Mouse (Mus musculus) G1E (cell line): ENCODE data around the gene Epha8. TPM values are rescaled to one million over a fixed set of nuclear protein-coding genes. Genes with fewer than 3 reads are reported as not detected.

Experiments
- ATAC-seq: 2 replicates; pipeline ENCODE4 v1.8.0; 2016; ENCODE audit warnings: mild to moderate bottlenecking; ENCODE audit not compliant: insufficient number of reproducible peaks, poor library complexity, low FRiP score, severe bottlenecking; ENCODE audit errors: extremely low read depth
- DNase-seq: peaks from one replicate; pipeline ENCODE4 v3.0.0; 2012; ENCODE audit warnings: low spot score
- H3K27me3 ChIP-seq: 2 replicates; pipeline ENCODE4 v1.6.1; 2012; ENCODE audit warnings: mild to moderate bottlenecking, low read length, inconsistent platforms; ENCODE audit not compliant: insufficient read depth
- H3K36me3 ChIP-seq: replicated peaks from 2 replicates; pipeline ENCODE3; 2012; ENCODE audit warnings: mild to moderate bottlenecking, inconsistent platforms
- H3K4me1 ChIP-seq: 2 replicates; pipeline ENCODE4 v1.6.1; 2012; ENCODE audit warnings: low read depth, low read length, inconsistent platforms, mixed read lengths; ENCODE audit not compliant: insufficient read depth
- H3K4me3 ChIP-seq: 2 replicates; pipeline ENCODE4 v1.5.1; 2012; ENCODE audit warnings: low read depth, mild to moderate bottlenecking, inconsistent platforms, low read length, moderate library complexity, mixed read lengths
- H3K9me3 ChIP-seq: replicated peaks from 2 replicates; pipeline ENCODE4 v1.6.1; 2012; ENCODE audit warnings: inconsistent platforms
- CTCF ChIP-seq: IDR thresholded peaks from 2 replicates; pipeline ENCODE4 v1.5.1; 2012; ENCODE audit warnings: low read depth, low read length, inconsistent platforms, mixed read lengths
- GATA1 ChIP-seq: IDR thresholded peaks from 2 replicates; pipeline ENCODE4 v1.6.1; 2012; ENCODE audit warnings: borderline replicate concordance, low read length, inconsistent platforms, mixed read lengths
- GATA2 ChIP-seq: IDR thresholded peaks from 2 replicates; pipeline ENCODE4 v1.6.1; 2012; ENCODE audit warnings: low read depth, low read length, inconsistent platforms, borderline replicate concordance
- POLR2AphosphoS5 ChIP-seq: IDR thresholded peaks from 2 replicates; pipeline ENCODE4 v1.6.1; 2012; ENCODE audit warnings: low read depth, low read length, inconsistent platforms; ENCODE audit not compliant: insufficient replicate concordance
- TAL1 ChIP-seq: conservative IDR thresholded peaks from 2 replicates; pipeline ENCODE4 v1.6.1; 2012; ENCODE audit warnings: low read depth, low read length, inconsistent platforms, mixed read lengths
- polyA plus RNA-seq: library from polyadenylated mRNA; stranded (reverse); fragments of >175 nt; gene quantifications from 2 replicates; pipeline ENCODE4 v1.2.3, GENCODE M21; 2012
- total RNA-seq, 2 experiments: library from RNA; stranded (forward) in 1 of 2; stranded (reverse) in 1 of 2; fragments of 200-1000 nt in 1 of 2; fragments of >200 nt in 1 of 2; fragmentation: Nextera tagmentation in 1 of 2; gene quantifications; 2 replicates each; pipeline ENCODE4 v1.2.3; 2014 to 2017

Epha8 gene
- total and polyA plus RNA-seq, 3 experiments = 0.11 TPM; not detected in 2

DNA sequence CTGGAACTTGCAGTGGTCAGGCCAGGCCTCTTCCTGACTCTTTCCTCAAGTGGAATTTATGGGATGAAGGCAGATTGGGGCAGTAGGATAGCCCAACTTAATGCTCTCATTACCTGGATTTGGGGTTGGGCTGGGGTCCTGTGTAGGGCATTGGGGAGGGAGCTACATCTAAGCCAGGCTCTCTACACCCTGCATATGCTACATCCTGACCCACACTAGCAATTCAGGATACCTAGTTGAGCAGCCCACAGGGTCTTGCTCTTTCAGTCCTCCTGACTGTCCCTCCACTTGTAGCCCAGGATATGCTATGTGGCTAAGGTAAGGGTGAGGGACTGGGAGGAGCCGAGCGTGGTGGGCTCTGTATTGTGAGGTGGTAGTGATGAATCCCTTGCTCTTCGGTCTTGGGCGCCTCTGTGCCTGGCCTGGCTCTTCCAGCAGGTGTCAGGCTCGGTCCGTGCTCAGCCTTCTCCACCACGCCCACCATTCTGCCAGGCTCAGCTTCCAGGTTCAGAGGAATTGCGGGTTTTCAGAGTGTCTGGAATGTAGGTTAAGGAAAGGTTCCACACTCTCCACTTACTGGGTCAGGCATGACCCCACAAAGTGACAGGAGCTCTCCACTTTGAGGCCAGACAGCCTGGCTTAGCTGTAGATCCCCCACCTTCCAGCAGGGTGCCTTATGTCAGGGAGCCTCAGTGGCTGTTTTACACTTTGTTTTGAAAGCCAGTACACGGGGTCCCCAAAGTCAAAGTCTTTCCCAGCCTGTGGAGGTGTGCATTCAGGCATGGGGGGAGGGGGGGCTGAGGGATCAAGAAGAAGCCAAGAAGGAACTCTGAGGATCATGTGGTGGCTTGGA lies 62.7 kb downstream of the Epha8 start:
- no peak for TF ChIP-seq GATA1
- TF ChIP-seq GATA2 = no peak
- TF ChIP-seq CTCF = no peak
- TF ChIP-seq POLR2AphosphoS5 = no peak
- Histone ChIP-seq H3K27me3 (peaks cover 8% of the 10 kb centered on the region; the same call in 1 of the 2 replicates), H3K4me3 (no peak overlapping the region), H3K9me3 (no peaks in the 10 kb centered on the region), H3K36me3 (no peaks in the 10 kb centered on the region), H3K4me1 (peaks cover 4% of the 10 kb centered on the region; the same call in 1 of the 2 replicates)
- ATAC-seq (no peak), DNase-seq (no peak)

DNA sequence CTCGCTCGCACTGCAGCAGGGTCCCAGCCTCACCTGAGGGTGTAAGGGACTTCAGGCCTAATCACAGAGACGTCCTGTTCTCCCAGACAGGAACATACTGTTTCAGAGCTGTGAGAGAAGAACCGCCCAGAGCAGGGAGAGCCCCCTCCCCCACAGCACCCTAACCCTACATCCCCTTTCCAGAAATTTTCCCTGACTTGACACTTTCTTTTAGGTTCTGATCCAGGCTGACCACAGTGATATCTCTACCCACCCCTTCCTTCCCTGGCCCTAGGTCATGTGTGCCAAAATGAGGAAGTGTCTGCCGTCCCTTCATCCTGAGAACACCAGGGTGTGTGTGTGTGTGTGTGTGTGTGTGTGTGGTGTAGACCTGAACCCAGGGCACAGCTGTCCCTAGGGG lies 63.8 kb downstream of the Epha8 start, which contains the start of gene C1qc:
Gene C1qc, minus strand, starts transcription at position 255 of the 400 bp plus-strand sequence.
- Histone ChIP-seq H3K27me3 (peaks cover 8% of the 10 kb centered on the region; the same call in 1 of the 2 replicates), H3K4me1 (peaks cover 4% of the 10 kb centered on the region; the same call in 1 of the 2 replicates), H3K9me3 (no peaks in the 10 kb centered on the region), H3K4me3 (no peak within 1 kb of the TSS), H3K36me3 (no peaks in the 10 kb centered on the region)
- no peak for ATAC-seq
- DNase-seq = no peak
- TF ChIP-seq POLR2AphosphoS5 = no peak
- no peak for TF ChIP-seq GATA1
- no peak for TF ChIP-seq CTCF
- TF ChIP-seq GATA2 = no peak
- TF ChIP-seq TAL1 = no peak

DNA sequence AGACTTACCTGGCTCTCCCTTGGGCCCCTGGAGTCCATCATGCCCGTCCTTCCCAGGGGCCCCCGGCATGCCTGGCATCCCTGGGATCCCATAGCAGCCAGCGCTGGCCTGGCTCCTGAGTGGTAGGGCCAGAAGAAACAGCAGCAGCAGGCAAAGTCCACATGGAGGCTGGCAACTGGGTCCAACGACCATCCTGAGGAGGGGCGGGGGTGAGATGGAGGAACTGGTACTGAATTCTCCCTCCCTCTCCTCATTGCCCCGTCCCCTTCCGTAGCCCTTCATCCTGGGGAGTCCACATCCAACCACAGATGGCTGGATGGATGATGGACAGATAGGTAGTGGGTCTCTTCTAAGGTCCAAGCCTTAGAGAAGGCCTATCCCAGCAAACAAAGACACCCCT lies 64.2 kb downstream of the Epha8 start:
- peaks cover 8% of the 10 kb centered on the region; the same call in 1 of the 2 replicates for H3K27me3 ChIP-seq
- no peaks in the 10 kb centered on the region for H3K9me3 ChIP-seq
- H3K36me3 ChIP-seq = no peaks in the 10 kb centered on the region
- TF ChIP-seq TAL1 = no peak
- no peak for TF ChIP-seq GATA2
- TF ChIP-seq GATA1 = no peak
- no peak for TF ChIP-seq CTCF
- peaks cover 4% of the 10 kb centered on the region; the same call in 1 of the 2 replicates for H3K4me1 ChIP-seq
- H3K4me3 ChIP-seq = no peak overlapping the region
- ATAC-seq (no peak), DNase-seq (no peak)

DNA sequence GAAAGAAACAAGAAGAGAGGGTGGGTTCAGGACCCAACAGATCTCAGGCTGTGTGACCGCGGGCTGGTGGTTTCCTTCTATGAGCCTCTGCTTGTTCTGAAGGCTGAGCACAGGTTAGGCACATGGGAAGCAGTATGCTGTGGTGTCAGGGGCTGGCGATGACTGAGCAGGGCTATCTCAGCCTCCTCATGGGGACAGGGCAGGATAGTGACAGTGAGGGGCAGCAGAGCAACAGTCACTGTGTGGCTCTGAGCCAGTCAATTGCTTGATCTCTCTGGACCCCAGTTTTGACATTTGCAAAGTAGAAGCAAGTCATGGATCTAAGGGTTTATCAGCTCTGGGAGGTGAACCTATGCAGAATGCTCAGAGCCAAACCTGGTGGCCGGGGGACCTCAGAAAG lies 65.5 kb downstream of the Epha8 start:
- no peak for TF ChIP-seq TAL1
- TF ChIP-seq CTCF = no peak
- no peak for TF ChIP-seq GATA1
- TF ChIP-seq POLR2AphosphoS5 = no peak
- no peak for TF ChIP-seq GATA2
- Histone ChIP-seq H3K9me3 (no peaks in the 10 kb centered on the region), H3K27me3 (peaks cover 8% of the 10 kb centered on the region; the same call in 1 of the 2 replicates), H3K36me3 (no peaks in the 10 kb centered on the region), H3K4me1 (peaks cover 4% of the 10 kb centered on the region; the same call in 1 of the 2 replicates), H3K4me3 (no peak overlapping the region)
- DNase-seq (no peak), ATAC-seq (no peak)

DNA sequence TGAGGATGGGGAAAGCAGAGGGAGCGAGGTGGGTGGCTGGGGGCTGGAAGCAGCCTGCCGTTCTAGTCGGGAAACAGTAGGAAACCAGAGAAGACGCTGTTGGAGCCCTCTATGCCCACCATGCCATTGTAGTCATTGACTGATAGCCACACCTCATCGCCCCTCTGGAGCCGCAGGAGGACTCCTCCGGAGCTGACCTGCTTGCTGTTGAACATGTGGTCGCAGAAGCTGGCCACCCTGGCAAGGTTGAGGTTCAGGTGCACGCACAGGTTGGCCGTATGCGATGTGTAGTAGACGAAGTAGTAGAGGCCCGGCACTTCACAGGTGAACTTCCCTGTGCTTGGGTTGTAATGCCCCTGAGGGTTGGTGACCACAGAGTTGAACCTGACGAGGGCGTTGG lies 66.6 kb downstream of the Epha8 start:
- Histone ChIP-seq H3K4me3 (no peak overlapping the region), H3K36me3 (no peaks in the 10 kb centered on the region), H3K9me3 (no peaks in the 10 kb centered on the region), H3K27me3 (peaks cover 8% of the 10 kb centered on the region; the same call in 1 of the 2 replicates), H3K4me1 (peaks cover 4% of the 10 kb centered on the region; the same call in 1 of the 2 replicates)
- no peak for ATAC-seq
- DNase-seq = no peak
- TF ChIP-seq GATA1 = no peak
- TF ChIP-seq TAL1 = no peak
- no peak for TF ChIP-seq POLR2AphosphoS5
- no peak for TF ChIP-seq CTCF
- TF ChIP-seq GATA2 = no peak

DNA sequence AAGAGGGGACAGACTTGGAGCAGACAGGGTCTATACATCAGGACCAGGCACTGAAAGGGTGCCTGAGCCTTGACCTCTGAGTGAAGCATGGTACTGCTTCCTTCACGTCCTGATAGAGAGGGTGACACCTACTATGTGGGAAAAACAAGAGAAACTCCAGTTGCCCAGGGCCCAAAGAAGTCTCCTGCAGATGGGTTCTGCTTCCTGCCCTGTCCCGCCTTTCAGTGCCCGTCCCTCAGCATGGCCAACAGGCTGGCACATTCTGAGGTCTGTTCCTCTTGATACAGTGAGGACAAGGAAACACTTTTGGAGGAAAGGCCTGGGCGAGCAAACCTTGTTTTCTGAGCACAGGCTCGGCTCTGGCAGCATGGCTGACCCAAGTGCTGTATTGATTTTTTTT lies 68.9 kb downstream of the Epha8 start:
- no peaks in the 10 kb centered on the region for H3K36me3 ChIP-seq
- no peak overlapping the region for H3K4me3 ChIP-seq
- no peaks in the 10 kb centered on the region for H3K4me1 ChIP-seq
- DNase-seq = no peak
- no peak for TF ChIP-seq POLR2AphosphoS5
- no peak for TF ChIP-seq GATA1
- no peak for TF ChIP-seq TAL1
- no peak for TF ChIP-seq GATA2
- no peak for TF ChIP-seq CTCF
- peaks cover 8% of the 10 kb centered on the region; the same call in 1 of the 2 replicates for H3K27me3 ChIP-seq
- no peaks in the 10 kb centered on the region for H3K9me3 ChIP-seq
- no peak for ATAC-seq
